ENCODE assay signal across 8 mouse cellular contexts in genomic region chr5:76952112-76953040, GRCm38 (mm10). TPM values are rescaled to one million over a fixed set of nuclear protein-coding genes. Genes with fewer than 3 reads are reported as not detected.
A peak's percentile ranks its signal among the peaks of the same experiment; 100 is the strongest.
DNase-seq lines count a peak whose midpoint lies in the region; ATAC-seq and TF ChIP-seq lines count a peak whose summit lies in the region.

No protein-coding gene starts in this region.

- H3K27ac ChIP-seq in spleen, adult 2 months (ENCODE audit: insufficient read depth, low read length), result peak overlapping the region; percentile 86
- H3K27ac ChIP-seq in forebrain, embryonic 10.5 days, result peak overlapping the region; percentile 96
- peak overlapping the region; percentile 86 for H3K27ac ChIP-seq in stomach, postnatal 0 days (replicated peaks)

- TF ChIP-seq EP300 in stomach, postnatal 0 days (optimal IDR thresholded peaks at IDR 0.05), result no peak

- peaks cover 2% of the 10 kb centered on the region; the same call in 1 of the 2 replicates for H3K4me1 ChIP-seq in spleen, adult 2 months (ENCODE audit: control insufficient read depth, insufficient read depth, insufficient read length)
- peaks cover 52% of the 10 kb centered on the region for H3K4me1 ChIP-seq in forebrain, embryonic 10.5 days
- peaks cover 4% of the 10 kb centered on the region; the same call in 1 of the 2 replicates for H3K4me1 ChIP-seq in stomach, postnatal 0 days (replicated peaks; ENCODE audit: control insufficient read depth, insufficient read depth)

- no peak for TF ChIP-seq POLR2A in spleen, adult 2 months (IDR thresholded peaks at IDR 0.05; ENCODE audit: low read depth, low read length)

- H3K27me3 ChIP-seq in spleen, adult 2 months (ENCODE audit: control insufficient read depth, insufficient read depth, low read length), result no peaks in the 10 kb centered on the region
- no peaks in the 10 kb centered on the region for H3K27me3 ChIP-seq in forebrain, embryonic 10.5 days (ENCODE audit: poor library complexity, severe bottlenecking)
- no peaks in the 10 kb centered on the region for H3K27me3 ChIP-seq in stomach, postnatal 0 days (ENCODE audit: control insufficient read depth, insufficient read depth, low read length)

- WGBS in spleen, adult 2 months, result 4% methylated on average over 7 of the region's 7 CpGs
- WGBS in forebrain, embryonic 10.5 days, result 23% methylated on average over 7 of the region's 7 CpGs
- WGBS in stomach, postnatal 0 days, result 7% methylated on average over 7 of the region's 7 CpGs

- peak overlapping the region; percentile 60 for H3K4me3 ChIP-seq in spleen, adult 2 months (ENCODE audit: extremely low read depth, insufficient read depth, insufficient read length)
- H3K4me3 ChIP-seq in forebrain, embryonic 10.5 days, result peak overlapping the region; percentile 80
- peak overlapping the region; percentile 70 for H3K4me3 ChIP-seq in stomach, postnatal 0 days (ENCODE audit: low read depth, low read length)

- peaks cover 10% of the 10 kb centered on the region for H3K36me3 ChIP-seq in spleen, adult 2 months (ENCODE audit: control insufficient read depth, insufficient read depth, low read length)
- peaks cover 62% of the 10 kb centered on the region for H3K36me3 ChIP-seq in forebrain, embryonic 10.5 days (replicated peaks)
- H3K36me3 ChIP-seq in stomach, postnatal 0 days (ENCODE audit: control insufficient read depth, insufficient read depth, low read length), result peaks cover 5% of the 10 kb centered on the region; the same call in 1 of the 2 replicates

- DNase-seq in spleen, adult 2 months (ENCODE audit: low read depth in 1 of 2, low spot score in 2 of 2), result no peak
- DNase-seq in spleen, postnatal 14 days (ENCODE audit: low spot score in 2 of 2), result no peak
- DNase-seq in forebrain, embryonic 10.5 days (ENCODE audit: extremely low spot score, low spot score), result no peak
- peak; percentile 12 for DNase-seq in liver
- no peak for DNase-seq in stomach, postnatal 0 days (ENCODE audit: low spot score)
- DNase-seq in cerebellum, adult 18-20 months, result no peak
- no peak for DNase-seq in natural killer cell, adult 2 months (ENCODE audit: low spot score in 2 of 2)

- TF ChIP-seq CTCF in spleen, adult 2 months (IDR thresholded peaks at IDR 0.05; ENCODE audit: extremely low read depth, insufficient read depth, insufficient read length, insufficient replicate concordance), result no peak
- TF ChIP-seq CTCF in stomach, postnatal 0 days (IDR thresholded peaks at IDR 0.05; ENCODE audit: low read depth), result 0 out of 2 replicates have a peak, but pooled peaks have one; percentile 9

- peak overlapping the region; percentile 85 for H3K9ac ChIP-seq in stomach, postnatal 0 days (ENCODE audit: low read length)

- no peak for ATAC-seq in stomach, postnatal 0 days (ENCODE audit: low FRiP score, low TSS enrichment)
- no peak for ATAC-seq in frontal cortex, adult (ENCODE audit: low TSS enrichment)

- H3K4me2 ChIP-seq in stomach, postnatal 0 days (replicated peaks; ENCODE audit: low read depth), result peak overlapping the region; percentile 91

- H3K9me3 ChIP-seq in forebrain, embryonic 10.5 days, result no peaks in the 10 kb centered on the region
- no peaks in the 10 kb centered on the region for H3K9me3 ChIP-seq in stomach, postnatal 0 days (ENCODE audit: control insufficient read depth, low read length)

RNA-seq across cellular contexts. Expression of gene Ppat, which starts 1.0 kb away (rescaled TPM):
- 5.1 TPM in 2 replicates for polyA plus RNA-seq in spleen, adult 2 months (2012; rRNA removed)
- polyA plus RNA-seq in forebrain, embryonic 10.5 days (2016; fragmentation: Nextera tagmentation; extraction: Ambion mirVana), result 63.7 and 70.1 TPM in 2 replicates
- polyA plus RNA-seq in stomach, postnatal 0 days (2015; fragmentation: Nextera tagmentation; extraction: Ambion mirVana), result 12.4 and 12.5 TPM in 2 replicates

RNA-seq across cellular contexts. Expression of gene Paics, which starts 1.3 kb away (rescaled TPM):
- 27.9 and 30.0 TPM in 2 replicates for polyA plus RNA-seq in spleen, adult 2 months (2012; rRNA removed)
- polyA plus RNA-seq in forebrain, embryonic 10.5 days (2016; fragmentation: Nextera tagmentation; extraction: Ambion mirVana), result 543 and 561 TPM in 2 replicates
- 91.7 and 94.4 TPM in 2 replicates for polyA plus RNA-seq in stomach, postnatal 0 days (2015; fragmentation: Nextera tagmentation; extraction: Ambion mirVana)

RNA-seq across cellular contexts. Expression of gene Srp72, which starts 22.1 kb away (rescaled TPM):
- polyA plus RNA-seq in spleen, adult 2 months (2012; rRNA removed), result 12.4 and 12.6 TPM in 2 replicates
- polyA plus RNA-seq in forebrain, embryonic 10.5 days (2016; fragmentation: Nextera tagmentation; extraction: Ambion mirVana), result 80.8 and 81.1 TPM in 2 replicates
- 47.1 and 49.2 TPM in 2 replicates for polyA plus RNA-seq in stomach, postnatal 0 days (2015; fragmentation: Nextera tagmentation; extraction: Ambion mirVana)

RNA-seq across cellular contexts. Expression of gene Aasdh, which starts 47.1 kb away (rescaled TPM):
- polyA plus RNA-seq in spleen, adult 2 months (2012; rRNA removed), result 7.4 and 9.8 TPM in 2 replicates
- 24.4 and 26.0 TPM in 2 replicates for polyA plus RNA-seq in forebrain, embryonic 10.5 days (2016; fragmentation: Nextera tagmentation; extraction: Ambion mirVana)
- 7.0 and 7.4 TPM in 2 replicates for polyA plus RNA-seq in stomach, postnatal 0 days (2015; fragmentation: Nextera tagmentation; extraction: Ambion mirVana)

RNA-seq across cellular contexts. Expression of gene Arl9, which starts 51.5 kb away (rescaled TPM):
- polyA plus RNA-seq in spleen, adult 2 months (2012; rRNA removed), result not detected in 2 replicates
- polyA plus RNA-seq in forebrain, embryonic 10.5 days (2016; fragmentation: Nextera tagmentation; extraction: Ambion mirVana), result not detected in 2 replicates
- not detected in 2 replicates for polyA plus RNA-seq in stomach, postnatal 0 days (2015; fragmentation: Nextera tagmentation; extraction: Ambion mirVana)
